Mouse (Mus musculus): ENCODE measurements around the gene 2310022B05Rik. TPM values are rescaled to one million over a fixed set of nuclear protein-coding genes. Genes with fewer than 3 reads are reported as not detected.

Gene 2310022B05Rik
- polyA plus RNA-seq, 1 experiment from 2014 or later: 23.5 TPM

- WGBS: 85% methylated on average over 4 of the region's 4 CpGs
- H3K4me1 ChIP-seq (ENCODE audit: control insufficient read depth, insufficient read depth, low read length): peaks cover 23% of the 10 kb centered on the region
- no peaks in the 10 kb centered on the region for H3K27me3 ChIP-seq (ENCODE audit: control insufficient read depth, insufficient read depth, low read length)
- H3K9ac ChIP-seq (ENCODE audit: low read length): no peak overlapping the region
- no peak overlapping the region for H3K27ac ChIP-seq (ENCODE audit: low read length)
- H3K4me3 ChIP-seq (replicated peaks; ENCODE audit: low read length): no peak overlapping the region
- no peaks in the 10 kb centered on the region for H3K9me3 ChIP-seq (replicated peaks; ENCODE audit: control insufficient read depth, low read length)
- no peak overlapping the region for H3K4me2 ChIP-seq (ENCODE audit: low read depth, low read length)
- H3K36me3 ChIP-seq (ENCODE audit: control insufficient read depth, insufficient read depth, low read length): no peaks in the 10 kb centered on the region
- ATAC-seq (ENCODE audit: insufficient read depth, low FRiP score): no peak
Measured at GRCm38 (mm10) chr8:124630891-124631290, 32.3 kb downstream of the 2310022B05Rik start.

- H3K27me3 ChIP-seq (ENCODE audit: control insufficient read depth, insufficient read depth, low read length): no peaks in the 10 kb centered on the region
- H3K9me3 ChIP-seq (replicated peaks; ENCODE audit: control insufficient read depth, low read length): no peaks in the 10 kb centered on the region
- WGBS: 65% methylated on average over 6 of the region's 6 CpGs
- no peak overlapping the region for H3K4me2 ChIP-seq (ENCODE audit: low read depth, low read length)
- H3K36me3 ChIP-seq (ENCODE audit: control insufficient read depth, insufficient read depth, low read length): no peaks in the 10 kb centered on the region
- no peak overlapping the region for H3K27ac ChIP-seq (ENCODE audit: low read length)
- no peak overlapping the region for H3K4me3 ChIP-seq (replicated peaks; ENCODE audit: low read length)
- H3K4me1 ChIP-seq (ENCODE audit: control insufficient read depth, insufficient read depth, low read length): peaks cover 23% of the 10 kb centered on the region
- no peak overlapping the region for H3K9ac ChIP-seq (ENCODE audit: low read length)
- no peak for ATAC-seq (ENCODE audit: insufficient read depth, low FRiP score)
Measured at GRCm38 (mm10) chr8:124630489-124630888, 32.7 kb downstream of the 2310022B05Rik start.

- Histone ChIP-seq H3K27me3 (ENCODE audit: control insufficient read depth, insufficient read depth, low read length) (no peaks in the 10 kb centered on the region), H3K9ac (ENCODE audit: low read length) (no peak overlapping the region), H3K4me2 (ENCODE audit: low read depth, low read length) (no peak overlapping the region), H3K4me1 (ENCODE audit: control insufficient read depth, insufficient read depth, low read length) (0 out of 2 replicates have a peak, but pooled peaks cover 3% of the 10 kb centered on the region), H3K36me3 (ENCODE audit: control insufficient read depth, insufficient read depth, low read length) (no peaks in the 10 kb centered on the region), H3K27ac (ENCODE audit: low read length) (no peak overlapping the region), H3K4me3 (replicated peaks; ENCODE audit: low read length) (no peak overlapping the region), H3K9me3 (replicated peaks; ENCODE audit: control insufficient read depth, low read length) (no peaks in the 10 kb centered on the region)
- ATAC-seq (ENCODE audit: insufficient read depth, low FRiP score): no peak
- WGBS: 86% methylated on average over 9 of the region's 9 CpGs
Measured at GRCm38 (mm10) chr8:124626251-124626650, 36.9 kb downstream of the 2310022B05Rik start.

- no peak overlapping the region for H3K27ac ChIP-seq (ENCODE audit: low read length)
- H3K4me2 ChIP-seq (ENCODE audit: low read depth, low read length): no peak overlapping the region
- 67% methylated on average over 5 of the region's 5 CpGs for WGBS
- H3K9me3 ChIP-seq (replicated peaks; ENCODE audit: control insufficient read depth, low read length): no peaks in the 10 kb centered on the region
- peaks cover 8% of the 10 kb centered on the region; the same call in 1 of the 2 replicates for H3K4me1 ChIP-seq (ENCODE audit: control insufficient read depth, insufficient read depth, low read length)
- 0 out of 2 replicates have a peak, but pooled peaks cover under 1% of the 10 kb centered on the region for H3K27me3 ChIP-seq (ENCODE audit: control insufficient read depth, insufficient read depth, low read length)
- no peaks in the 10 kb centered on the region for H3K36me3 ChIP-seq (ENCODE audit: control insufficient read depth, insufficient read depth, low read length)
- no peak overlapping the region for H3K4me3 ChIP-seq (replicated peaks; ENCODE audit: low read length)
- ATAC-seq (ENCODE audit: insufficient read depth, low FRiP score): no peak
- H3K9ac ChIP-seq (ENCODE audit: low read length): no peak overlapping the region
Measured at GRCm38 (mm10) chr8:124621255-124621654, 41.9 kb downstream of the 2310022B05Rik start.

GRCm38 (mm10) chr8:124618252-124618651 is 44.9 kb downstream of the 2310022B05Rik start:
- Histone ChIP-seq H3K36me3 (ENCODE audit: control insufficient read depth, insufficient read depth, low read length) (no peaks in the 10 kb centered on the region), H3K27ac (ENCODE audit: low read length) (peak overlapping the region; percentile 6; the same call in 1 of the 2 replicates), H3K4me1 (ENCODE audit: control insufficient read depth, insufficient read depth, low read length) (peaks cover 8% of the 10 kb centered on the region; the same call in 1 of the 2 replicates), H3K9me3 (replicated peaks; ENCODE audit: control insufficient read depth, low read length) (no peaks in the 10 kb centered on the region), H3K9ac (ENCODE audit: low read length) (no peak overlapping the region), H3K27me3 (ENCODE audit: control insufficient read depth, insufficient read depth, low read length) (0 out of 2 replicates have a peak, but pooled peaks cover 6% of the 10 kb centered on the region), H3K4me2 (ENCODE audit: low read depth, low read length) (no peak overlapping the region), H3K4me3 (replicated peaks; ENCODE audit: low read length) (no peak overlapping the region)
- WGBS: 47% methylated on average over 9 of the region's 9 CpGs
- no peak for ATAC-seq (ENCODE audit: insufficient read depth, low FRiP score)

GRCm38 (mm10) chr8:124617266-124617869 is 45.8 kb downstream of the 2310022B05Rik start:
- Histone ChIP-seq H3K36me3 (ENCODE audit: control insufficient read depth, insufficient read depth, low read length) (no peaks in the 10 kb centered on the region), H3K27me3 (ENCODE audit: control insufficient read depth, insufficient read depth, low read length) (0 out of 2 replicates have a peak, but pooled peaks cover 6% of the 10 kb centered on the region), H3K27ac (ENCODE audit: low read length) (peak overlapping the region; percentile 15; the same call in 1 of the 2 replicates), H3K4me1 (ENCODE audit: control insufficient read depth, insufficient read depth, low read length) (peaks cover 8% of the 10 kb centered on the region; the same call in 1 of the 2 replicates), H3K4me3 (replicated peaks; ENCODE audit: low read length) (peak overlapping the region; percentile 36), H3K4me2 (ENCODE audit: low read depth, low read length) (peak overlapping the region; percentile 61), H3K9me3 (replicated peaks; ENCODE audit: control insufficient read depth, low read length) (no peaks in the 10 kb centered on the region), H3K9ac (ENCODE audit: low read length) (peak overlapping the region; percentile 59)
- ATAC-seq (ENCODE audit: insufficient read depth, low FRiP score): peak; percentile 79; the same call in 1 of the 2 replicates
- WGBS: 10% methylated on average over 17 of the region's 17 CpGs

- Histone ChIP-seq H3K9ac (ENCODE audit: low read length) (no peak overlapping the region), H3K36me3 (ENCODE audit: control insufficient read depth, insufficient read depth, low read length) (no peaks in the 10 kb centered on the region), H3K27ac (ENCODE audit: low read length) (no peak overlapping the region), H3K4me1 (ENCODE audit: control insufficient read depth, insufficient read depth, low read length) (peaks cover 8% of the 10 kb centered on the region; the same call in 1 of the 2 replicates), H3K4me2 (ENCODE audit: low read depth, low read length) (no peak overlapping the region), H3K27me3 (ENCODE audit: control insufficient read depth, insufficient read depth, low read length) (0 out of 2 replicates have a peak, but pooled peaks cover 6% of the 10 kb centered on the region), H3K4me3 (replicated peaks; ENCODE audit: low read length) (no peak overlapping the region), H3K9me3 (replicated peaks; ENCODE audit: control insufficient read depth, low read length) (no peaks in the 10 kb centered on the region)
- no peak for ATAC-seq (ENCODE audit: insufficient read depth, low FRiP score)
- WGBS: 70% methylated on average over 5 of the region's 6 CpGs
Measured at GRCm38 (mm10) chr8:124614325-124614724, 48.8 kb downstream of the 2310022B05Rik start.

GRCm38 (mm10) chr8:124608972-124609353 is 54.2 kb downstream of the 2310022B05Rik start:
- no peaks in the 10 kb centered on the region for H3K9me3 ChIP-seq (replicated peaks; ENCODE audit: control insufficient read depth, low read length)
- no peaks in the 10 kb centered on the region for H3K27me3 ChIP-seq (ENCODE audit: control insufficient read depth, insufficient read depth, low read length)
- no peak overlapping the region for H3K27ac ChIP-seq (ENCODE audit: low read length)
- no peaks in the 10 kb centered on the region for H3K36me3 ChIP-seq (ENCODE audit: control insufficient read depth, insufficient read depth, low read length)
- H3K4me1 ChIP-seq (ENCODE audit: control insufficient read depth, insufficient read depth, low read length): no peaks in the 10 kb centered on the region
- H3K4me3 ChIP-seq (replicated peaks; ENCODE audit: low read length): no peak overlapping the region
- no peak overlapping the region for H3K4me2 ChIP-seq (ENCODE audit: low read depth, low read length)
- ATAC-seq (ENCODE audit: insufficient read depth, low FRiP score): no peak
- peak overlapping the region; percentile 29; the same call in 1 of the 2 replicates for H3K9ac ChIP-seq (ENCODE audit: low read length)
- 68% methylated on average over 9 of the region's 9 CpGs for WGBS

- no peak for ATAC-seq (ENCODE audit: insufficient read depth, low FRiP score)
- Histone ChIP-seq H3K4me1 (ENCODE audit: control insufficient read depth, insufficient read depth, low read length) (no peaks in the 10 kb centered on the region), H3K4me2 (ENCODE audit: low read depth, low read length) (no peak overlapping the region), H3K27ac (ENCODE audit: low read length) (no peak overlapping the region), H3K4me3 (replicated peaks; ENCODE audit: low read length) (no peak overlapping the region), H3K9ac (ENCODE audit: low read length) (no peak overlapping the region), H3K27me3 (ENCODE audit: control insufficient read depth, insufficient read depth, low read length) (no peaks in the 10 kb centered on the region), H3K9me3 (replicated peaks; ENCODE audit: control insufficient read depth, low read length) (no peaks in the 10 kb centered on the region), H3K36me3 (ENCODE audit: control insufficient read depth, insufficient read depth, low read length) (no peaks in the 10 kb centered on the region)
- WGBS: 67% methylated on average over 13 of the region's 13 CpGs
Measured at GRCm38 (mm10) chr8:124608239-124608971, 54.8 kb downstream of the 2310022B05Rik start.

Data from stomach, embryonic 16.5 days (tissue).